Mouse (Mus musculus) thymus, postnatal 14 days (tissue): ENCODE results near the gene Sptbn4.

Experiments
- DNase-seq: peaks from one replicate; pipeline ENCODE4 v3.0.0; 2021

Gene Sptbn4

DNA sequence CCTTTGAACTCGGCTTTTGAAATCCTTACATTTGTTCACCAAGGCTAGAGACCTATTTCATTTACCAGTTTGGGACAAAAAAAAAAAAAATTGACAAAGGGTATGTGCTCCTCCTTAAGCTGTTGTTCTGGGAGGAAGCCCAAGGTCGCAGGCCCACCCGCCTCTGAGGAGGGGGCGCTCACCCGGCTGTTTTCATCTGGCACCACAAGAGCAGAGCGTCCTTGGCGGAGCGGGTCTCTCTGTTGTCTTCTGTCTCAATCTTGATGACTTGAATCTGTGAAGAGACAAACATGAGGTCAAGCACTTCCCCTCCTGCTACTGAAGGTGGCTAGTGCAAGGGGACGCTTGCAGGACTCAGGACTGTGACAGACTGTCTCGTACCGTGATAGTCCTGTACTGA, 19.5 kb downstream of the Sptbn4 start:
- DNase-seq, result no peak

GRCm38 (mm10) chr7:27427387-27427786, 20.1 kb downstream of the Sptbn4 start:
- no peak for DNase-seq

DNA sequence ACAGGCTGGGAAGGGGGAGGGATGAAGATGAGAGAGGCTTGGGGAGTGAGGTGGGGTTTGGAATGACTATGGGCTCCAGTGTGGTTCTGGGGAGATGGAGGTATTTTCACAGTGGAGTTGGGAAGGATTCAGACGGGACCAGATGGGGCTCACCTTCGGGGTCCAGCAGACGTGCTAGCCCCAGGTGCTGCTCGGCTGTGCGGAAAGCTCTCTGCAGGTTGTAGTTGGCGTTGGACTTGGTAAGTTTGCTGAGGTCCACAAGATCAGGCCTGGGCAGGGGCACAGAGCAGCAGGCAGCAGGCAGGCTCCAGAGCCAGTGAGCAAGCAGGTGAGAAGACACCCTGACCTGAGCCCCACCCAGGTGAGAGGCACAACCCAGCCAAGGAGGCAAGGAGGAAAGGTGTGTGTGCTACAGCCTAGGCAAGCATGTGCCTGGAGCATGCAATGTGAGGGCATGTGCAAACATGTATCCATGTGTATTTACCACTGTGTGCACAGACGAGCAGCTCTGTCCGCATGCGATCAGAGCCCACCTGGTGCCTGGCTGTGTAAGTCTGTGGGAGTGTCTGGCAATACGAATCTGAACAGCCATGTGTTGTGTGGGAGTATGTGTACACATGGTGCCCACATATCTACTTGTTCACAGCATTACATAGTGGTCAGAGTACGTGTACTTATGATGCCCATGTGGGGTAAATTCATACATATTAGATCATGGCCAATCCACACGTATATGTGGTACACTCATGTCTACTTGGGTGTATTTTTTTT, 23.7 kb downstream of the Sptbn4 start:
- DNase-seq, result no peak

GRCm38 (mm10) chr7:27419101-27419500, 28.4 kb downstream of the Sptbn4 start:
- no peak for DNase-seq

DNA sequence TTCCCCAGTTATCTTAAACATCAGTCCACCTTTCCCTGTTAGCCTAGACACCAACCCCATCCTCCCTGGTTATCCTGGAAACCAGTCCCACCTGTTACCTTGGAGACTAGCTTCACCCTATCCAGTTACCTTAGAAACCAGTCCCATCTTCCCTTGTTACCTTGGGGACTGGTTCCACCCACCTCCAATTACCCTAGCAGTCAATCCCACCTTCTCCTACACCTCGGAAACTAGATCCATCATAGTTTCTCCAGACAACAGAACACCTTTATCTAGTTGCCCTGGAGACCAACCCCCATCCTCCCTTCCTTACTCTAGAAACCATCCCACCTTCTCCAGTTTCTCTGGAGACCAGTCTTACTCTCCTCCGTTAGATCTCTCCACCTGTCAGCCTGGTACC, 30.3 kb downstream of the Sptbn4 start:
- DNase-seq, result no peak

GRCm38 (mm10) chr7:27408379-27409176, 38.9 kb downstream of the Sptbn4 start:
- peak; percentile 58 for DNase-seq

DNA sequence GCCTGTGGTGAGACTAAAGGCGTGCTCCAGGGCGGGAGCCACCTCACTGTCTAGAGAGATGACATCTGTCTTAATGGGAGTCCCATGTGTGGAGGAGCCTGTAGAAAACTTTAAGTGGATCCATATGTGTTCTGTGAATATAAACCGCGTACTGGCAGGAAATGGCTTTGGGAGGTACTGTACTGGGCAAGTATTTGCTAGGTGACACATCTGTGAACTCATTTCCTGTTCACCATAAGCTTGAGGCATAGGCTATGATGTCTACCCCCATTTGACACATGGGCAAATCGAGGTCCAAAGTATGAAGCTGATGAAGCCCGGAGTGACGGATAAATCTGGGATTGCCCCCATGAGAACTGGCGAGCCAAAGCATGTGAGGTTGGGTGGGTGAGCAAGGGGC, 39.7 kb downstream of the Sptbn4 start:
- no peak for DNase-seq

DNA sequence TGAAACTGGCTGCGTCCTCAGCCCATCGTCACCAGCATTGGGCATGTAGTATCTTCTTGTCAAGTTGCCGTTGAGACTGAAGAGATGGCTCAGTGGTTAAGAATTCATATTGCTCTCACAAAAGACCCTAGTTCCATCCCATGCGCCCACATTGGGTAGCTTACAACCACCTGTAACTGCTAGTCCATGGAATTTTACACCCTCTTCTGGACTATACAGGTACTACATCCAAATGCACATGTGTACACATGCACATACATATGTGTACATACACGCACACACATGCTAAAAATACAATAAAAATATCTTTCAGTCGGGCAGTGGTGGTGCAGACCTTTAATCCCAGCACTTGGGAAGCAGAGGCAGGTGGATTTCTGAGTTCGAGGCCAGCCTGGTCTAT, 41.0 kb downstream of the Sptbn4 start:
- DNase-seq, result no peak

GRCm38 (mm10) chr7:27404203-27404942, 43.1 kb downstream of the Sptbn4 start:
- DNase-seq, result no peak

DNA sequence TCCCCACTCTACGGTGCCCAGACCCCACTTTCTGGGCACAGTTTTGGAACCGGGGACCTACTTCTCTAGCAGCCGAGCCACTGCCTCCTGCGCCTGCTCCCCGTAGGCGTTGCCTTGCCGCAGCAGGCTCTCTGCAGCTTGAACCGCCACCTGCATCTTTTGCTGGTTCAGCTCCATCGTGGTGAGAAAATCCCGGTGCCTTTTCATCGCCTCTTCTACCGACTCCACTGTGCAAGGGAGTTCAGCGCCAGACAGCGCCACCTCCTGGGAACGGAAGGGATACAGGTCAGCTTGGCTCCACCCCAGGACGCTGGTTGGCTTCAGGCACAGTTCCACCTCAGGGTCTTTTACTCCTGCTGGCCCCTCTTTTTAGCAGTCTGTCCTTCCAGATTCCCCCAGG, 44.8 kb downstream of the Sptbn4 start:
- DNase-seq, result peak; percentile 59

GRCm38 (mm10) chr7:27400545-27400944, 46.9 kb downstream of the Sptbn4 start:
- no peak for DNase-seq

DNA sequence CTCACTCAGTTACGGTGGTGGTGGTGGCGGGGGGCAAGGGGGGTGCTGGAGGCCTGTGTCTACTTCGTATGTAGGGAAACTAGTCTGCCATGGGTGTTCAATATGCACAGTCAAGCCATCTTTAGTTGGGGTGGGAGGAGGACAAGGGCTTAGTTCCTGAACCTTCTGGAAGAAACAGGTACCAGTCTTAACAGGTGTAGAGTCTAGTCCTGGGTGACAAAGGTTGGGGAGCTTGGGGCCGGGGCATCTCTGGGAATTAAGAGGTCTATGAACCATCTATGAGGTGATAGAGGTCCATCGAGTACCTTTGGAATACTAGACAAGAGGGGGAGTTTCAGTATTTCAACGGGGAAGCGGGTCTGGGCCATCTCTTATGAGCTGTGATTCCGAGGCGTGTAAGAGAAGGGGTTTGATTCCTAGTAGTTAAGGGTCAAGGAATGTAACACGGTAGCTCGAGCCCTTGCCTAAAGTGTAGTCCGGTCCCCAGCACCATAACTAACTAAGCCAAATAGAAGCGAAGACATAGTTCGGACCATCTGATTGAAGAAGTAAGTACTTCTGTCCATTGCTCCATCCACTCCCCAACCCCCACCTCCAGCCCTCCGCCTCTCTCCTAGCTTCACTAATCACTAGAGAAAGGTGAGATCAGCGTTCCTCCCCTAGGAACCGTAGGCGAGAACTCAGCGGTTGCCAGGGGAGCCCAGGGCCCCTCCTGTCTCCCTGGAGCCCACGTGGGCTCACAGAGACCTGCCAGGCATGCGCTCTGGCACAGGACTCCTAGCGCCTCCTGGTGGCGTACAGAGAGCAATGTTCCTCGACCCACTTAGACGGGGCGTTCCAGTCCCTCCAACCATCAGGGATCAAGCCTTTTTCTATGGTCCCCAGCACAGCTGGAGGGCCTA, 50.2 kb downstream of the Sptbn4 start:
- peak; percentile 41 for DNase-seq

- peak; percentile 54 for DNase-seq
These were observed 51.1 kb downstream of the Sptbn4 start for GRCm38 (mm10) chr7:27396184-27397047.

DNA sequence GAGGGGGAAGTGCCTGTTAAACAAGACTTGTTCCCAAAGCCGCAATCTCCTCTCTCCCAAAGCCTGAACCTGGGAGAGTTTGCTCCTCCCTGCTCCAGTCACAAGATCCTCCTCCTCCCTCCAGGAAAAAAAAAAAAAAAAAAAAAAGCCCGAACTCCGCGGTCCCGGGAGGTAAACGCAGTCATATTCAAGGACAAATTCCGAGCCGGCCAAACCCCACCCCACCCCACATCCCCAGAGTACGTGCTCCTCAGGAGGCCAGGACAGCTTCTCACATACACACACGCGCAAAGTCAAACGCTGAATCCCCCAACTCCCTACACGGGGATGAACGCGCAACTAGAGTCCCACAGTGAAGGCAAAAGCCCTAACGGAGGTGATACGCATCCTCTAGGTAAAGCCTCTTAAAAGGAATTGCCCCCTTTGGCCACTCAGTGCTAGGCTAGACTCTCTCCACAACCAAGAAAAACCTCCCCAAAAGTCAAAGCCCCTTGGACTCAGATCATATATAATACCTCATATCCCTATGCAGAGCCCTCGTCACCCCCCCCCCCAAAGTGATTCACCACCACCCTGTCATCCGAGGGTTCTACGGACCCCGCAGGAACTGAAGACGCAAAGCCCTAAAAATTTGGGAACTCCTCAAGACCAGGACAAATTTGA, 51.8 kb downstream of the Sptbn4 start:
- no peak for DNase-seq

DNA sequence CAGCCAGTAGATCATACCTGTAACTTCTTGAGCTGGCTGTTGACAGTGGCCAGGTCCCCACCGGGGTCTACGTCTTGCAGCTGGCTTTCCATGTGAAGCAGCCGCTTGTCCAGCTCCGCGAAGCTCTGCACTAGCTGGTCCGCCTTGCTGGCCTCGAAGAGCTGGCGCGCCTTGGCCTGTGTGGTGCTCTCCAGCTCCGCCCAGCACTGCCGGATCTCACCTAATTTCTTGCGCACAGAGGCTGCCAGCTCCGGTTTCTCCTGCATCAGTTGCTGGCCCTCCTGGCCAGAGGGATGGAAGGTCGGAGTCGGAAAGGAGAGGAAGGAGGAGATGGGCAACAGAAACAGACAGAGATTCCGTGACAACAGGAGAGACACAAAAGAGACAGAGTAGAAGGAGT, 56.1 kb downstream of the Sptbn4 start:
- no peak for DNase-seq

GRCm38 (mm10) chr7:27389213-27389612, 58.3 kb downstream of the Sptbn4 start:
- no peak for DNase-seq

DNA sequence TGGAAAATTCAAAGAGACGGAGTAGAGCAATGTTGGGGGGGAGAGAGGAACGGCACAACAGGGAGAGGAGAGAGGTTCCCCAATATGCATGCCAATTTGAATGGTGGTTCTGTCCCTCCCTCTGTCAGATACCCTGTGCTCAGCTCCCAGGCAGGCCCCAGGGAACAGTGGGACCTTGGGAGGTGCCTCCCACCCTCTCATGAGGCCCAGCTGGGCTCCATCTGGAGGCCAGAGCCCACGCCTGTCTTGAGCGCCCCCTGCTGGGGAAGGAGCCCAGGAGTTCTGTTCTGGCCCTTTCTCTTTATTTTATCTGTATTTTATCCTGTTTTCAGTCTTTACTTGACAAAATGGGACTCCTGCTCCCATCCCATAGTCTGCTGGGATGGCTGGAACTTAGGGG, 62.8 kb downstream of the Sptbn4 start:
- peak; percentile 75 for DNase-seq

- DNase-seq, result no peak
These were observed 63.4 kb downstream of the Sptbn4 start for GRCm38 (mm10) chr7:27384134-27384533.

- no peak for DNase-seq
These were observed 64.3 kb downstream of the Sptbn4 start for GRCm38 (mm10) chr7:27383233-27383632.

- DNase-seq, result no peak
These were observed 65.9 kb downstream of the Sptbn4 start for GRCm38 (mm10) chr7:27381560-27381959.

DNA sequence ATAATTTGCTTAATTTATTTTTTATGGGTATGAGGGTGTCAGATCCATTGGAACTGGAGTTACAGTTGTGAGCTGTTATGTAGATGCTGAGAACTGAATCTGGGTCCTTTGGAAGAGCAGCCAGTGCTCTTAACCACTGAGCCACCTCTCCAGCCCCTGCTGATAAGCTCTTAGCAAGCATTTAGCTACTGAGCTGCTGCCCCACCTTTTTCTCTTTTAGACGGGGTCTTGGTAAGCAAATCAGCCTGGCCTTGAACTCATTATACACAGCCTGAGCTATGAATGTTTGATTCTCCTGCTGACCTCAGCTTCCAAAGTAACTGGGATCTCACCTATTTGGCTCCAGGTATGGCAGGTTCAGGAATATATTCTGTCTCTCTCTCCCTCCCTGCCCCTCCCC, 66.5 kb downstream of the Sptbn4 start:
- no peak for DNase-seq
